Mouse (Mus musculus) heart, embryonic 11.5 days (tissue): ENCODE results near the gene Abca13. TPM values are rescaled to one million over a fixed set of nuclear protein-coding genes. Genes with fewer than 3 reads are reported as not detected.

Experiments used
- ATAC-seq: fragments of 200-750 bp; cut with Nextera tagmentation; replicated peaks from 2 replicates; pipeline ENCODE4 v1.8.0; 2017; ENCODE audit warnings: moderate library complexity; ENCODE audit not compliant: insufficient number of reproducible peaks, low FRiP score, low TSS enrichment
- H3K27ac ChIP-seq: fragments of 300-500 bp; sonication (generic); 2 replicates; pipeline ENCODE4 v1.5.1; 2014; ENCODE audit warnings: mild to moderate bottlenecking, low read depth, low read length
- H3K27me3 ChIP-seq: fragments of 300-500 bp; sonication (generic); 2 replicates; pipeline ENCODE4 v1.6.1; 2014; ENCODE audit warnings: mild to moderate bottlenecking, low read length, mixed read lengths; ENCODE audit not compliant: control insufficient read depth, insufficient read depth
- H3K36me3 ChIP-seq: fragments of 300-500 bp; sonication (generic); 2 replicates; pipeline ENCODE4 v1.6.1; 2014; ENCODE audit warnings: mild to moderate bottlenecking, low read length, moderate library complexity, mixed read lengths; ENCODE audit not compliant: control insufficient read depth, insufficient read depth
- H3K4me1 ChIP-seq: fragments of 300-500 bp; sonication (generic); 2 replicates; pipeline ENCODE4 v1.6.1; 2014; ENCODE audit warnings: low read length; ENCODE audit not compliant: control insufficient read depth, insufficient read depth
- H3K4me2 ChIP-seq: fragments of 300-500 bp; sonication (generic); 2 replicates; pipeline ENCODE4 v1.6.1; 2014; ENCODE audit warnings: mild to moderate bottlenecking, moderate library complexity
- H3K4me3 ChIP-seq: fragments of 300-500 bp; sonication (generic); 2 replicates; pipeline ENCODE4 v1.5.1; 2014; ENCODE audit warnings: low read depth, low read length
- H3K9ac ChIP-seq: fragments of 300-500 bp; sonication (generic); 2 replicates; pipeline ENCODE4 v1.6.1; 2014; ENCODE audit warnings: mild to moderate bottlenecking, low read depth, low read length, moderate library complexity
- H3K9me3 ChIP-seq: fragments of 300-500 bp; sonication (generic); replicated peaks from 2 replicates; pipeline ENCODE4 v1.6.1; 2016; ENCODE audit warnings: low read length; ENCODE audit not compliant: control insufficient read depth
- WGBS: fragments of 180-500 bp; shearing (Covaris S2); extraction: QIAGEN DNeasy Blood & Tissue Kit; methylation state at CpG from one replicate; pipeline ENCODE4 v1.1.7; 2014; ENCODE audit not compliant: insufficient replicate concordance; 5-methylcytosine and 5-hydroxymethylcytosine counted together
- polyA plus RNA-seq: library from polyadenylated mRNA; unstranded; fragments of >200 nt; fragmentation: Nextera tagmentation; extraction: Ambion mirVana; gene quantifications from 2 replicates; pipeline ENCODE4 v1.2.1, GENCODE M21; 2014

The Abca13 gene
- polyA plus RNA-seq, 1 experiment from 2014 or later, result 0.03 TPM

DNA sequence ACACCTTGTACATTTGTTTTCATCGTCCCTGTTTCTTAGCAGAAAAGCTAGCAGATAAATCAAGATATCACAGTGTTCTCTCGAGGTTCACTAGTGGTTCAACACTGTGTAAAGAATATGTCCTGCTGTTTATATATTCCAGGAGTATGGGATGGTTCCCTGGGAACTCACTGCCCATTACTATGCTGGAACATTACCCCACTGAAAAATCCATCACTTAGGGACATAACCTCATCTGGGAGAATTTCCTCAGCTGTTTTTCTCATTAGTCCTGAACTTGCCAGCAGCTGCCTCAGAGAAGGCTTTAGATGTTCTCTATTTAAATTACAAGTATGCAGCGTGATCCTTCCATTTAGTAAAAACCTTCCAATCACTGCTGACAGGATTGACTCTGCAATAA, 513.4 kb downstream of the Abca13 start:
- WGBS, result 70% methylated on average over 3 of the region's 3 CpGs
- no peak overlapping the region for H3K27ac ChIP-seq
- no peaks in the 10 kb centered on the region for H3K4me1 ChIP-seq
- H3K9ac ChIP-seq, result no peak overlapping the region
- H3K4me3 ChIP-seq, result no peak overlapping the region
- H3K27me3 ChIP-seq, result no peaks in the 10 kb centered on the region
- no peak overlapping the region for H3K4me2 ChIP-seq
- H3K9me3 ChIP-seq, result no peaks in the 10 kb centered on the region
- no peaks in the 10 kb centered on the region for H3K36me3 ChIP-seq
- ATAC-seq, result no peak

DNA sequence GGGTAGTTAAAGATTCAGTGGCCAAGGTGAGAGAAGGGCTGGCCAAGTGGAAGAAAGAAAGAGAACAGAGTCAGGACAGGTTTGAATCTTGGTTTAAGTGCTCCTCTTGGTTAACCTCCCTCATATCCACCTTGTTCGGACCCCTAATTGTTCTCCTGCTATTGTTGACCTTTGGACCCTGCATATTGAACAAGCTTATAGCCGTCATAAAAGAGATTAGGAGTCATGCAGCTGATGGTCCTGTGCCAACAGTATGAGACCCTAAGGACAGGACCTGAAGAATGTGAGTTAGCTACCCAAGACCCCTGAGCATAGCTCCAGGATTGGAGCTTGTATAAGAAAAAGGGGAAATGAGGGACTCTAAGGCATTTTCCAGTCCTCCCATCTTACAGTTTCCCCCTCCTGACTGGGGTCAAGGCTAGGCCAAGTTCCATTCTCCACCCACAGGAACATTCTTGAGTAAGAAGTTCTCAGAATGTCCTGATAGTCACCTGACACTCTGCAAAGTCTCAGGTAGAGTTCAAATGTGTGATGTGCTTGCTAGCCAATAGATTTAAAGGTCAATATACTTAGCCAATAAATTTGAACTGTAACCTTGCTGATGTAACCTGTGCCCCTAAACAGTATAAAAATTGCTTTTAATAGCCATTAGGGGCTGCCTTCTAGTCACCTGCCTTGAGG, 536.2 kb downstream of the Abca13 start:
- H3K36me3 ChIP-seq, result no peaks in the 10 kb centered on the region
- 73% methylated on average over 2 of the region's 2 CpGs for WGBS
- no peak overlapping the region for H3K4me2 ChIP-seq
- H3K4me3 ChIP-seq, result no peak overlapping the region
- no peaks in the 10 kb centered on the region for H3K27me3 ChIP-seq
- no peak overlapping the region for H3K9ac ChIP-seq
- no peaks in the 10 kb centered on the region for H3K9me3 ChIP-seq
- no peak overlapping the region for H3K27ac ChIP-seq
- ATAC-seq, result no peak
- H3K4me1 ChIP-seq, result no peaks in the 10 kb centered on the region

DNA sequence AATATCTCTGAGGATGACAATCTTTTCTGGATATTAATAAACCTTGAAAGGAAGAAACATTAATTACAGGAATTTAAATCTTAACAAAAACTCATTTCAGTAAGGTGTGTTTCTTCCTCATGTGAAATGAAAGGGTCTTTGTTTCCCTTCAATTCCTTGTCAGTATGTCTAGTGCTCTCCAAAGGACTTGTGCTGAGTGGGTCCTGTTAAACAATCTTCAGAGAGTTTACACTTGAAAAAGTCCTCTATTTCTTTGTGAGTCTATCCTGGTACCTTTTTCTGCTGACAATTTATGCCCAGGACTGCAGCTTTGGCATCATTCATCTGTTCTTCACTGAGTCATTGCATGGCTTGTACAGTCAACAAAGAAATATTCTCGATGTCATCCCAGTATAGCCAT, 539.6 kb downstream of the Abca13 start:
- Histone ChIP-seq H3K9me3 (no peaks in the 10 kb centered on the region), H3K4me2 (no peak overlapping the region), H3K9ac (no peak overlapping the region), H3K27me3 (no peaks in the 10 kb centered on the region), H3K27ac (no peak overlapping the region), H3K4me1 (no peaks in the 10 kb centered on the region), H3K4me3 (no peak overlapping the region), H3K36me3 (no peaks in the 10 kb centered on the region)
- ATAC-seq, result no peak
- WGBS, result 84% methylated on average over 1 of the region's 1 CpGs

Other genes starting within 250 kb of the Abca13 start
- gene Pkd1l1, start 218.7 kb upstream of the Abca13 start, polyA plus RNA-seq, result 0.07 TPM in 1 of 2 replicates, not detected in the other
- 14.5 and 15.7 TPM in 2 replicates for gene Hus1, start 180.8 kb upstream of the Abca13 start, polyA plus RNA-seq
- 2.7 TPM in 2 replicates for gene Gm11992, start 143.3 kb upstream of the Abca13 start, polyA plus RNA-seq
- 0.49 TPM in 1 of 2 replicates, not detected in the other for gene Sun3, start 143.0 kb upstream of the Abca13 start, polyA plus RNA-seq
- 21.9 and 23.2 TPM in 2 replicates for gene Upp1, start 73.8 kb upstream of the Abca13 start, polyA plus RNA-seq